Mouse (Mus musculus) midbrain, embryonic 10.5 days (tissue): ENCODE measurements around the gene Slx4ip. TPM values are rescaled to one million over a fixed set of nuclear protein-coding genes. Genes with fewer than 3 reads are reported as not detected.

Source experiments
- DNase-seq: peaks from one replicate; pipeline ENCODE4 v3.0.0-alpha.2; 2017; ENCODE audit warnings: low spot score
- H3K27ac ChIP-seq: fragments of 300-500 bp; sonication (generic); replicated peaks from 2 replicates; pipeline ENCODE4 v1.5.1; 2016; ENCODE audit warnings: mild to moderate bottlenecking
- H3K27me3 ChIP-seq: fragments of 300-500 bp; sonication (generic); 2 replicates; pipeline ENCODE4 v1.6.1; 2016; ENCODE audit warnings: low read depth, mild to moderate bottlenecking; ENCODE audit not compliant: poor library complexity, severe bottlenecking
- H3K36me3 ChIP-seq: fragments of 300-500 bp; sonication (generic); 2 replicates; pipeline ENCODE4 v1.6.1; 2016; ENCODE audit warnings: mild to moderate bottlenecking, moderate library complexity
- H3K4me1 ChIP-seq: fragments of 300-500 bp; sonication (generic); 2 replicates; pipeline ENCODE4 v1.6.1; 2016
- H3K4me3 ChIP-seq: fragments of 300-500 bp; sonication (generic); 2 replicates; pipeline ENCODE4 v1.5.1; 2016; ENCODE audit warnings: mild to moderate bottlenecking, moderate library complexity
- H3K9me3 ChIP-seq: fragments of 300-500 bp; sonication (generic); replicated peaks from 2 replicates; pipeline ENCODE4 v1.6.1; 2016; ENCODE audit warnings: mild to moderate bottlenecking
- WGBS: fragments of 180-500 bp; shearing (Covaris S2); methylation state at CpG from one replicate; pipeline ENCODE4 v1.1.7; 2016; 5-methylcytosine and 5-hydroxymethylcytosine counted together
- polyA plus RNA-seq: library from polyadenylated mRNA; unstranded; fragments of >200 nt; fragmentation: Nextera tagmentation; extraction: Ambion mirVana; gene quantifications from 2 replicates; pipeline ENCODE4 v1.2.1, GENCODE M21; 2016

Gene Slx4ip
- polyA plus RNA-seq, 1 experiment from 2014 or later = 9.8 TPM

DNA sequence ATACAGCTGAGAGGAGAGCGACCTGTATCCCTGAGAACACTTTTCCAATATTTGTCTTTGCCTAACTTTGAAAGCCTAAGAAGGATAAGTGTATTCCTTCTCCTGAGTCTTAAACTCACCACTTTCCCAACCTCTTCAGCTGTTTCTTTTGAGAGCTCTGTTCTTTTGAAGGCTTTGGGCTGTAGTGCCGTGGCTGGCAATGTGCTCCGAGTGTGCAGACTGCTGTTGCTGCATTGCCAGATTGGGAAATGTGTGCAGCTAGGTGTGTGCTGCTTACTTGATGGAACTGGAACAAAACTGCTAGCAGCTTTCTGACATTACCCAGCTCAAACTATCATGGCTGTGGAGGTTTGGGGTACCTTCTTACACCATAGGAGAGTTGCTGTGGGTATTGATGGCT, 22.0 kb downstream of the Slx4ip start:
- Histone ChIP-seq H3K27me3 (no peaks in the 10 kb centered on the region), H3K36me3 (no peaks in the 10 kb centered on the region), H3K9me3 (no peaks in the 10 kb centered on the region), H3K27ac (peak overlapping the region; percentile 72), H3K4me1 (peaks cover 48% of the 10 kb centered on the region), H3K4me3 (no peak overlapping the region)
- DNase-seq = peak; percentile 21
- WGBS = 21% methylated on average over 3 of the region's 3 CpGs

DNA sequence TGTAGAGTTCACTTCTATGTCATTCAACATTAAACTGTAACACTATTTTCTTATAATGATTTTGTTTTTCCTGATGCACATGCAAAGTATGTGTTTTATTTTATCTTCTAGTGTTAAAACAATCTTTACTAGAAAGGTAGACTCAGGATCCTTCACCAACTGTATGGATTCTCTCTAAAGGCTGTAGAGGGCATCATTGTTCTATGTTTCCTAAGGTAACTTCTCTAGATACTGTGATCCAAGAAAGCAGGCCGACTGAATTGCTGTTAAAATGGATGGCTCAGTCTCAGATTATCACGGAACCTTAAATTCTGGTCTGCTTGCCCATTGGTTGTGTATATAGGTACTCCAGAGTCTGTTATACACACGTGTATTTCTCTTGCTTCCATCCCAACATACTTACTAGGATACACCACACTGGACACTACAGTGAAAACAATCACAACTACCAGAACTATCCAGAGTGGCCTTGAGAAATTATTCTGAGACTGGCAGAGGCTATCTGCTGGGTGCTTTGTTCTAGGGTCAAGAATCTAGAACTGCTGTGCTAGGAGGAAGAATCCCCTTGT, 23.4 kb downstream of the Slx4ip start:
- DNase-seq = no peak
- Histone ChIP-seq H3K9me3 (no peaks in the 10 kb centered on the region), H3K27ac (no peak overlapping the region), H3K4me3 (no peak overlapping the region), H3K4me1 (peaks cover 45% of the 10 kb centered on the region), H3K27me3 (no peaks in the 10 kb centered on the region), H3K36me3 (no peaks in the 10 kb centered on the region)
- WGBS = 60% methylated on average over 3 of the region's 3 CpGs

- Histone ChIP-seq H3K36me3 (no peaks in the 10 kb centered on the region), H3K9me3 (no peaks in the 10 kb centered on the region), H3K4me3 (no peak overlapping the region), H3K4me1 (peaks cover 6% of the 10 kb centered on the region; the same call in 1 of the 2 replicates), H3K27me3 (no peaks in the 10 kb centered on the region), H3K27ac (0 out of 2 replicates have a peak overlapping the region, but pooled peaks have one; percentile 1)
- WGBS = 100% methylated on average over 1 of the region's 1 CpGs
- no peak for DNase-seq
Observed at GRCm38 (mm10) chr2:136919433-136919832, 28.4 kb downstream of the Slx4ip start.

GRCm38 (mm10) chr2:136920257-136920993, 29.4 kb downstream of the Slx4ip start:
- no peaks in the 10 kb centered on the region for H3K27me3 ChIP-seq
- WGBS = 89% methylated on average over 3 of the region's 3 CpGs
- no peak overlapping the region for H3K4me3 ChIP-seq
- no peaks in the 10 kb centered on the region for H3K9me3 ChIP-seq
- H3K27ac ChIP-seq = no peak overlapping the region
- DNase-seq = no peak
- no peaks in the 10 kb centered on the region for H3K36me3 ChIP-seq
- no peaks in the 10 kb centered on the region for H3K4me1 ChIP-seq

GRCm38 (mm10) chr2:136921003-136921408, 30.0 kb downstream of the Slx4ip start:
- Histone ChIP-seq H3K27ac (no peak overlapping the region), H3K9me3 (no peaks in the 10 kb centered on the region), H3K4me3 (no peak overlapping the region), H3K27me3 (no peaks in the 10 kb centered on the region), H3K4me1 (no peaks in the 10 kb centered on the region), H3K36me3 (no peaks in the 10 kb centered on the region)
- DNase-seq = no peak
- 76% methylated on average over 4 of the region's 4 CpGs for WGBS

DNA sequence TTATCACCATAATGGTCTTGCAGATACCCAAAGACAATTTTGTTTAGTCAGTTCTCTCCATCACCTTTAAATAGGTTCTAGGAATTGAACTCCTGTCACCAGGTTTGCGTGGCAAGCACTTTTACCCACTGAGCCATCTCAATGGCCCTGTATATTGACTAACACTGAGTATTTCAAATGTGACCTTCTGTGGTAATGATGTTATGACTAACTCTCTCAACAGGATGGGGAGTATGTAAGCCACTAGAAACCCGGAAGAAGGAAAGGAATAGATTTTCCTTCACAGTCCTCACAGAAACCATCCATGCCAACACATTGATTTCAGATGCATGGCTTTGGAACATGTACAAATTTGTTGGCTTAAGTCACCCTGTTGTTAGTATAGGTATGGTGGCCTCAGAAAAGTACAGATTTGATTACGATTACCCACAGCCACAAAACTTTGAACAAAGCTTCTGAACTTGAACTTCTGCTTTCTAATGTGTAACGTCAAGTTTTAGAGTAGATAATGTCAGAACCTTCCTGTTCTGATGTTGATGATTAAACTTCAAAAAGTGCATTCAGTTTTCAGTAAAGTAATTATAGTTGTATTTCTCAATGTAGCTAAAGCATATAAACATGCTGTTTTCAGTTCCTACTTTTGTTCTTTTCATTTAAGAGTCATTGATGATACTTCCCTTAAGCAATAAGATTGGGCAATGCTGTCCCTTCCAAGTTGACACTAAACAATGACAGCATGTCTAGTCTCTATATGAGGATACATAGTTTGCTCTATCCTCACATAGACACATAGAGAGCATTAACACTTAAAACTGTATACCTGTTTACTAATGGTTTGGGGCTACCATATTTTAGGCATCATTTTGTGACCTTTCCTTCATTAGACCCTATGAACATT, 45.6 kb downstream of the Slx4ip start:
- DNase-seq = no peak
- no peaks in the 10 kb centered on the region for H3K27me3 ChIP-seq
- no peaks in the 10 kb centered on the region for H3K4me1 ChIP-seq
- WGBS = 92% methylated on average over 4 of the region's 4 CpGs
- no peaks in the 10 kb centered on the region for H3K36me3 ChIP-seq
- no peaks in the 10 kb centered on the region for H3K9me3 ChIP-seq
- H3K27ac ChIP-seq = no peak overlapping the region
- no peak overlapping the region for H3K4me3 ChIP-seq

- DNase-seq = no peak
- H3K27me3 ChIP-seq = no peaks in the 10 kb centered on the region
- H3K4me1 ChIP-seq = no peaks in the 10 kb centered on the region
- no peaks in the 10 kb centered on the region for H3K9me3 ChIP-seq
- WGBS = 96% methylated on average over 1 of the region's 1 CpGs
- no peaks in the 10 kb centered on the region for H3K36me3 ChIP-seq
- H3K27ac ChIP-seq = no peak overlapping the region
- H3K4me3 ChIP-seq = no peak overlapping the region
Observed at GRCm38 (mm10) chr2:136938249-136938648, 47.2 kb downstream of the Slx4ip start.

DNA sequence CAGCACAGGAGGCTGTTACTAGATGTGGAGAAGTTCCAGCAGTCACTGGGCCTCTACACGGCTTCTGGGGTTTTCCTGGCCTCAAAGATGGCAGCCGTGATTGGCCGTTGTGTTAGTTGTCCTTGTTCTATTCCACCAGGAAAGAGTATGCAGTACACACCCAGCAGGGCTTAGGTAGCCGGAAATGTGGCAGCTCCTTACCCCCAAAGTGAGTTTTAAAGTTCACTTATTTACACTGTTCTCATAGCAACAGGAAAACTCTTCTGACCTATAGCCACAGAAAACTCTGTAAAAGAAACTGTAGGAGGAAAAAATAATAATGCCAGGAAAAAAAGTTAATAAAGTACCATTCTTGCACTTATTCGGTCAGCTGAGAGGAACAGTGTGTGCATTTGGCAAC, 55.3 kb downstream of the Slx4ip start:
- no peaks in the 10 kb centered on the region for H3K9me3 ChIP-seq
- H3K27ac ChIP-seq = no peak overlapping the region
- no peaks in the 10 kb centered on the region for H3K27me3 ChIP-seq
- no peak for DNase-seq
- 93% methylated on average over 5 of the region's 5 CpGs for WGBS
- H3K4me3 ChIP-seq = no peak overlapping the region
- no peaks in the 10 kb centered on the region for H3K4me1 ChIP-seq
- no peaks in the 10 kb centered on the region for H3K36me3 ChIP-seq

- Histone ChIP-seq H3K9me3 (no peaks in the 10 kb centered on the region), H3K27ac (no peak overlapping the region), H3K36me3 (no peaks in the 10 kb centered on the region), H3K27me3 (no peaks in the 10 kb centered on the region), H3K4me3 (no peak overlapping the region), H3K4me1 (no peaks in the 10 kb centered on the region)
- no peak for DNase-seq
- WGBS = 85% methylated on average over 4 of the region's 4 CpGs
Observed at GRCm38 (mm10) chr2:136947500-136947899, 56.5 kb downstream of the Slx4ip start.

DNA sequence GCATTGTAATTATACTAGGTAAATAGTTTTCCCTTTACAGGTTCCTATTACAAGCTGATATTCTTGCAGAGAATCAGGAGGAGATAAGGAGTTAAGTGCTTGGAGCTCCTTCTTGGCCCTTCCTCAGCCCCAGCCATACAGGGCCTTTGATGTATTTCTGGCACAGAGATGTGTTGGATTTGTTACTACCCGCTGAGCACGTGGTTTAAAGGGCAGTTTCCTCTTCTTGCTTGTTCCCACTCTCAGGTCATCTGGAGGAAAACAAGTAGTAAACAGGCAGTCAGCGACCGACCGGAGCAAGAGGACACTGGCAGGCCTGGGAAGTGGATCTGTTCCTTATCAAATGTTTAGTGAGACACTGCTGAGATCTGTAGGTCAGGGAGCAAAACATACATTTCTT, 56.9 kb downstream of the Slx4ip start:
- 58% methylated on average over 5 of the region's 5 CpGs for WGBS
- no peak overlapping the region for H3K4me3 ChIP-seq
- H3K27ac ChIP-seq = no peak overlapping the region
- H3K36me3 ChIP-seq = no peaks in the 10 kb centered on the region
- no peak for DNase-seq
- no peaks in the 10 kb centered on the region for H3K4me1 ChIP-seq
- no peaks in the 10 kb centered on the region for H3K9me3 ChIP-seq
- no peaks in the 10 kb centered on the region for H3K27me3 ChIP-seq

GRCm38 (mm10) chr2:136952238-136952637, 61.2 kb downstream of the Slx4ip start:
- Histone ChIP-seq H3K36me3 (no peaks in the 10 kb centered on the region), H3K4me3 (no peak overlapping the region), H3K9me3 (no peaks in the 10 kb centered on the region), H3K4me1 (no peaks in the 10 kb centered on the region), H3K27ac (no peak overlapping the region), H3K27me3 (no peaks in the 10 kb centered on the region)
- DNase-seq = no peak
- WGBS = 84% methylated on average over 1 of the region's 1 CpGs

DNA sequence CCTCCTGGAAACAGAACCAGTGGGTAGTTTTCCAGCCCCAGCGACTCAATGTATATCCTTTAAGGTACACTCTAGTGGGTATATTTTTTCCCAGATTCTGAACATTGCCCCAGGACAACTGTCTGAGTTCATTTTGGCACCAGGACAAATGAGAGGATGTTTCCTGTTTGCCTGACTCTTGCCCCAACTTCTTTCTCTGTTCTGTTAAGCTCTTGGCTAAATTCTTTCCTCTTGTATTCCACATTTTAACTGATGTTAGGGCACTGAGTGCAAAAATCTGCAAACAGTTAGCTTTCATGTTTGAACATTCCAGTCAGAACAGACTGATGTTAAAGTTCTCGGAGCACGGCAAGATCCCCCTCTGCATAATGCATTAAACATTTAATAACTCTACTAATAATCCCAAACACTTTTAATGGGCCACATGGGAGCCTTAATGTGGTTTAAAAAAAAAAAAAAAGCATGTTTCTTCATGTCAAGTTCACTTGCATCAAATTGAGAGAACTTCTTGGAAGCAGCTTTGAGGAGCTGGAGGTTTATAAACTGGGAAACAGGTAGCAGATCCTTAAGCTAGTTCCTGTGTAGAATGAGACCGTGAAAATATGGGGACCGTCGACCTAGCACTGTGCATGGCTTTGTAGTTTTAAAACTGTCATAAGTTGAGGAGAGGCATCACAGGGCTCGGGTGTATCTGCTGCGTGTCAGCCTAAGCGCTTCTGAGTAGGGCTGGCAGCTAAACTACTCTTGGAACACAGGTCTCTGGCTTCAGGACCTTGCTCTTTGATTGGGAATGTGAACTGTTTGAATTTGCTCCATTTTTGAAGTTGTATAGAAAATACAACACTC, 64.9 kb downstream of the Slx4ip start:
- H3K36me3 ChIP-seq = no peaks in the 10 kb centered on the region
- no peak overlapping the region for H3K27ac ChIP-seq
- no peaks in the 10 kb centered on the region for H3K27me3 ChIP-seq
- no peak overlapping the region for H3K4me3 ChIP-seq
- H3K9me3 ChIP-seq = no peaks in the 10 kb centered on the region
- 85% methylated on average over 9 of the region's 9 CpGs for WGBS
- DNase-seq = no peak
- H3K4me1 ChIP-seq = peaks cover 13% of the 10 kb centered on the region
